Mouse (Mus musculus) liver, adult 10 weeks (tissue): ENCODE results near the gene Stat5a. TPM values are rescaled to one million over a fixed set of nuclear protein-coding genes. Genes with fewer than 3 reads are reported as not detected.

ENCODE experiments used
- polyA plus RNA-seq: library from polyadenylated mRNA; stranded (reverse); fragments of 350-450 nt; fragmentation: Illumina TruSeq; extraction: RNeasy Lipid Tissue Mini Kit (QIAGEN cat#74804); gene quantifications from one replicate; pipeline ENCODE4 v1.2.3, GENCODE M21; 2014; ENCODE audit warnings: low read depth, low replicate concordance

The Stat5a gene
- 3.6 TPM for polyA plus RNA-seq

GRCm38 (mm10) chr11:100858935-100859578 lies at the start of gene Stat5a:
Gene Stat5a (plus strand): TSS chr11:100859351.

DNA sequence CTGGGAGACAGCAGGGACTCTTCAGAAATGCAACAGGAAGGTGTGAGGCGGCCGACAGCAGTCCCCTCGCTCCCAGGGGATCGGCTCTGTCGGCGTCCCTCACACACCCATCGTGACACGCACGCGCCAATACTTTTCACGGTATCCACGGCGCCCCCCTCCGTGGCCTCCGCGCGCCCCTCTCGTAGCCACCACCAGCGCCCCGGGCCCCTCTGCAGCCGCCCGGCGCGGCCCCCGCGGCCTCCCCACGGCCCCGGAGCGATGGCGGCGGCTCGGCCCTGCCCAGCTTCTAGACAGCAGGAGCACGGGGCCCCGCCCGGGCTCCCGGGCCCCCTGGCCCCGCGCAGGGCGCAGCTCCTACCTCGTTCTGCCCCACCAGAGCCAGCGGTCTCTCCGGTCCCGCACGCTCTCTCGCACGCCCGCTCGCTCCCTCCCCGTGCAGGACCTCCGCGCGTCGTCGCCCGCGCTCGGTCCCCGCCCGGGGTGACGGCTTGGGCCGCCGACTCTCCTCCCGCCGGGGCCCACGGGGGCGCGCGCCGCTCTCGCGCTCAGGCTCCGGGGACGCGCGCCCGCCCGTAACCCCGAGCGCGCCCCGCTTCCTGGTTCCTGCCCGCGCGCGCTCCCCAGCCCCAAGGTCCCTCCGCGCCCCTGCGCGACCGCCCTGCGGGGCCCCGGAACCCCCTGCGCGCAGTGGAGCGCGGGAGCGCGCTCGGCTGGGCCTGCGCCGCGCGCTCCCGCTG lies 8.9 kb upstream of the Stat5a start, which contains the start of gene Stat5b:
Gene Stat5b (minus strand): TSS at position 687 of the 740 bp plus-strand sequence.

Other genes with a start within 250 kb of the Stat5a start
- 2.1 TPM for gene Nkiras2, start 240.1 kb upstream of the Stat5a start, polyA plus RNA-seq
- gene Dnajc7, start 239.2 kb upstream of the Stat5a start, polyA plus RNA-seq, result 75.5 TPM
- not detected for gene Zfp385c, start 166.9 kb upstream of the Stat5a start, polyA plus RNA-seq
- gene Dhx58, start 155.1 kb upstream of the Stat5a start, polyA plus RNA-seq, result 4.0 TPM
- 1.1 TPM for gene Kat2a, start 146.9 kb upstream of the Stat5a start, polyA plus RNA-seq
- gene Hspb9, start 145.5 kb upstream of the Stat5a start, polyA plus RNA-seq, result not detected
- 26.6 TPM for gene Rab5c, start 121.1 kb upstream of the Stat5a start, polyA plus RNA-seq
- not detected for gene Kcnh4, start 99.4 kb upstream of the Stat5a start, polyA plus RNA-seq
- not detected for gene Hcrt, start 96.4 kb upstream of the Stat5a start, polyA plus RNA-seq
- gene Ghdc, start 88.4 kb upstream of the Stat5a start, polyA plus RNA-seq, result 2.0 TPM
- 12.6 TPM for gene Stat5b, start 8.6 kb upstream of the Stat5a start, polyA plus RNA-seq
- 25.1 TPM for gene Stat3, start 80.2 kb downstream of the Stat5a start, polyA plus RNA-seq
- gene Cavin1, start 111.5 kb downstream of the Stat5a start, polyA plus RNA-seq, result 3.3 TPM
- gene Atp6v0a1, start 150.1 kb downstream of the Stat5a start, polyA plus RNA-seq, result 23.9 TPM
- gene Naglu, start 210.7 kb downstream of the Stat5a start, polyA plus RNA-seq, result 1.4 TPM
- not detected for gene Hsd17b1, start 219.1 kb downstream of the Stat5a start, polyA plus RNA-seq
- 11.6 TPM for gene Coasy, start 223.2 kb downstream of the Stat5a start, polyA plus RNA-seq
- gene Mlx, start 227.9 kb downstream of the Stat5a start, polyA plus RNA-seq, result 40.8 TPM
- gene Psmc3ip, start 236.1 kb downstream of the Stat5a start, polyA plus RNA-seq, result not detected